Mouse (Mus musculus) lung, postnatal 0 days (tissue): Measurements from ENCODE around the gene Olfr608.

Experiments used
- CTCF ChIP-seq: IDR thresholded peaks from 2 replicates; pipeline ENCODE4 v1.5.1; 2016; ENCODE audit warnings: antibody characterized with exemption, mild to moderate bottlenecking
- EP300 ChIP-seq: IDR thresholded peaks from 2 replicates; pipeline ENCODE4 v1.6.1; 2016; ENCODE audit warnings: antibody characterized with exemption, mild to moderate bottlenecking, control low read depth

- TF ChIP-seq CTCF (no peak), EP300 (no peak)
Measured at GRCm38 (mm10) chr7:103512022-103512421, 42.3 kb downstream of the Olfr608 start, which contains the start of gene Olfr610.
